Mouse (Mus musculus): ENCODE measurements at regions not wholly inside any gene's neighbourhood (a gene's known extent, or its start where the extent isn't known, plus 50 kb on each side); places are given as distances from the start of the nearest gene placed in this dataset.

DNA sequence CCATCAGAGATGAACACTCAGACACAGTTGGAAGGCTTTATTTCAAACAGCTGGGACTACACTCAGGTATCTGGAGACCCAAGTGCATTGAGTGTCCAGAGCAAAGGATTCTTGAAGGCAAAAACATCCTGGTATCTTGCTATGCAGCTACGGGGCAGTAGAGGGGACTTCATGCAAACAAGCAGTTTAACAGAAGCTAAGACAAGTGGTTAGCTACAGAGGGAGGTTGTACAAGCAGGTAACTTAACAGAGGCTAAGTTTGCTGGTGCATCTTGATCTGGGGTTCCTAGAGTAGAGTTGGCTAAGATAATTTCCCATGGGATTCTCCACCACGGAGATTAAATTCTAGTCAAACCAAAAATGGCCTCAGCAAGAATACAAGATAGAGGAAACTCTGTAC, 145.5 kb upstream of the Zfp618 start:
- no peak for TF ChIP-seq CTCF (IDR thresholded peaks at IDR 0.05; ENCODE audit: low read depth, low read length)
- TF ChIP-seq TAL1 (conservative IDR thresholded peaks at IDR 0.05; ENCODE audit: low read depth, low read length): no peak
- no peak for TF ChIP-seq POLR2AphosphoS5 (IDR thresholded peaks at IDR 0.05; ENCODE audit: insufficient replicate concordance, low read depth, low read length)
- TF ChIP-seq GATA1 (IDR thresholded peaks at IDR 0.05; ENCODE audit: borderline replicate concordance, low read length): no peak
- TF ChIP-seq GATA2 (IDR thresholded peaks at IDR 0.05; ENCODE audit: borderline replicate concordance, low read depth, low read length): no peak
